26 mouse cellular contexts compared by ENCODE assay signal in the genomic region with DNA sequence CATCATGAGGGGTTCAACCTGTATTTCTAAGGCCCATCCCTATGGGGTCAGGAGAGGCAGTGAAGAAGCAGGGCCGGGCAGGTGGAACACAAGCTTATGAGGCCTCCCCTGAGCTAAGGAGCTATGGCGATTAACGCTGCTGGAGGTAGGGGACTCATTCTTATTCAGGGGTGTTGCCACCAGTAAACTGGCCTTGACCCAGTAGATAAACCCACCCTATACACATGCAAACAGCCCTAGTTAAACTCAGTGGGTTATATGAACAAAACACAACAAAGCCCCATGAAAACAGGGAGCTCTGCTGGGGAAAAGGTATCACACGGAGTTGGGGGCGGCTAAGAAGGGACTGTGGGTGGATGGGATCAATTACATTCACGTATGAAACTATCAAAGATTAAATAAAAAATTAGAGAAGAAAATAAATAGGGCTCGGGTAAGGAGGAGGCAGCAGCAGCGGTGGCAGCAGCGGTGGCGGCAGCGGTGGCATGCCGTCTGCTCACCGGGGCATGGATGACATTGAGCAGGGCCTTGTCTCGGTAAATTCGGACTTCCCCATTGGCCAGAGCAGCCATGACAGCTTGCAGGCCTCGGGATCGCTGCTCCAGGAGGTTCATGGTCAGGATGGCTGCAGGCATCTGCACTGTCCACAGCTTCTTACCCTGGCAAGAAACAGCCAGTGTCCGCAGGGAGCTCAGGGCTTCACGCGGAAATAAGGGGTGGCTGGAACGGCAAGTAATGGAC. TPM values are rescaled to one million over a fixed set of nuclear protein-coding genes. Genes with fewer than 3 reads are reported as not detected.
DNase-seq lines count a peak whose midpoint lies in the region; ATAC-seq and TF ChIP-seq lines count a peak whose summit lies in the region.
"Had no signal": no experiment of that assay in that cellular context is flagged by ENCODE, and none has a peak within 500 bp of the region (broad histone marks: within the 10 kb centered on the region; RNA-seq: fewer than 3 reads in every experiment).

No protein-coding gene starts in this region.

- H3K4me2 ChIP-seq in heart, embryonic 12.5 days: peak overlapping the region; percentile 9; the same call in 1 of the 2 replicates
- H3K4me2 ChIP-seq in kidney, embryonic 14.5 days (replicated peaks; ENCODE audit: low read depth, low read length): peak overlapping the region; percentile 25; the same call in 1 of the 2 replicates
- no peak overlapping the region for H3K4me2 ChIP-seq in midbrain, embryonic 13.5 days (replicated peaks)
- H3K4me2 ChIP-seq in midbrain, embryonic 15.5 days: no peak overlapping the region
- H3K4me2 ChIP-seq in stomach, postnatal 0 days (replicated peaks; ENCODE audit: low read depth): no peak overlapping the region
- H3K4me2 ChIP-seq: embryonic facial prominence, embryonic 12.5 days; forebrain, embryonic 12.5 days; hindbrain, embryonic 12.5 days; liver, embryonic 13.5 days; midbrain, embryonic 11.5 days; stomach, embryonic 15.5 days had no signal

- no peak for TF ChIP-seq EP300 in stomach, postnatal 0 days (optimal IDR thresholded peaks at IDR 0.05)

- H3K27ac ChIP-seq in heart, embryonic 12.5 days (ENCODE audit: poor library complexity, severe bottlenecking): no peak overlapping the region
- H3K27ac ChIP-seq in kidney, embryonic 14.5 days (ENCODE audit: low read depth, low read length): no peak overlapping the region
- H3K27ac ChIP-seq in midbrain, embryonic 13.5 days: no peak overlapping the region
- H3K27ac ChIP-seq in midbrain, embryonic 15.5 days: no peak overlapping the region
- H3K27ac ChIP-seq in stomach, postnatal 0 days (replicated peaks): no peak overlapping the region
- H3K27ac ChIP-seq: embryonic facial prominence, embryonic 12.5 days; forebrain, embryonic 12.5 days; hindbrain, embryonic 12.5 days; layer of hippocampus, adult 2 months; liver, embryonic 13.5 days; stomach, embryonic 15.5 days had no signal

- 49% methylated on average over 21 of the region's 21 CpGs for WGBS in heart, embryonic 12.5 days
- 33% methylated on average over 21 of the region's 21 CpGs for WGBS in kidney, embryonic 14.5 days
- WGBS in midbrain, embryonic 13.5 days: 54% methylated on average over 21 of the region's 21 CpGs
- WGBS in midbrain, embryonic 15.5 days: 52% methylated on average over 21 of the region's 21 CpGs
- WGBS in stomach, postnatal 0 days: 64% methylated on average over 21 of the region's 21 CpGs

- peaks cover 11% of the 10 kb centered on the region; the same call in 1 of the 2 replicates for H3K27me3 ChIP-seq in heart, embryonic 12.5 days (replicated peaks)
- H3K27me3 ChIP-seq in kidney, embryonic 14.5 days (ENCODE audit: control insufficient read depth, insufficient read depth, low read length): no peaks in the 10 kb centered on the region
- no peaks in the 10 kb centered on the region for H3K27me3 ChIP-seq in midbrain, embryonic 13.5 days
- no peaks in the 10 kb centered on the region for H3K27me3 ChIP-seq in midbrain, embryonic 15.5 days (replicated peaks)
- H3K27me3 ChIP-seq in stomach, postnatal 0 days (ENCODE audit: control insufficient read depth, insufficient read depth, low read length): no peaks in the 10 kb centered on the region
- H3K27me3 ChIP-seq: embryonic facial prominence, embryonic 12.5 days; forebrain, embryonic 12.5 days; hindbrain, embryonic 12.5 days; liver, embryonic 13.5 days; stomach, embryonic 15.5 days had no signal

- H3K4me1 ChIP-seq in heart, embryonic 12.5 days (replicated peaks): no peaks in the 10 kb centered on the region; the same call in 1 of the 2 replicates
- no peaks in the 10 kb centered on the region for H3K4me1 ChIP-seq in kidney, embryonic 14.5 days (ENCODE audit: control insufficient read depth, insufficient read depth, low read length)
- no peaks in the 10 kb centered on the region for H3K4me1 ChIP-seq in midbrain, embryonic 13.5 days (replicated peaks)
- H3K4me1 ChIP-seq in midbrain, embryonic 15.5 days: no peaks in the 10 kb centered on the region
- H3K4me1 ChIP-seq in stomach, postnatal 0 days (replicated peaks; ENCODE audit: control insufficient read depth, insufficient read depth): no peaks in the 10 kb centered on the region
- H3K4me1 ChIP-seq: embryonic facial prominence, embryonic 12.5 days; forebrain, embryonic 12.5 days; hindbrain, embryonic 12.5 days; stomach, embryonic 15.5 days had no signal

- H3K9ac ChIP-seq in heart, embryonic 12.5 days: no peak overlapping the region
- H3K9ac ChIP-seq in kidney, embryonic 14.5 days (ENCODE audit: low read depth, low read length): no peak overlapping the region
- 0 out of 2 replicates have a peak overlapping the region, but pooled peaks have one; percentile 6 for H3K9ac ChIP-seq in midbrain, embryonic 13.5 days (replicated peaks)
- H3K9ac ChIP-seq in midbrain, embryonic 15.5 days: no peak overlapping the region
- no peak overlapping the region for H3K9ac ChIP-seq in stomach, postnatal 0 days (ENCODE audit: low read length)
- H3K9ac ChIP-seq: embryonic facial prominence, embryonic 12.5 days; forebrain, embryonic 12.5 days; hindbrain, embryonic 12.5 days; liver, embryonic 13.5 days; stomach, embryonic 15.5 days had no signal

- H3K36me3 ChIP-seq in heart, embryonic 12.5 days: no peaks in the 10 kb centered on the region; the same call in 1 of the 2 replicates
- no peaks in the 10 kb centered on the region for H3K36me3 ChIP-seq in kidney, embryonic 14.5 days (ENCODE audit: control insufficient read depth, insufficient read depth, low read length)
- peaks cover 67% of the 10 kb centered on the region for H3K36me3 ChIP-seq in midbrain, embryonic 13.5 days
- H3K36me3 ChIP-seq in midbrain, embryonic 15.5 days (replicated peaks): peaks cover 28% of the 10 kb centered on the region; the same call in 1 of the 2 replicates
- no peaks in the 10 kb centered on the region for H3K36me3 ChIP-seq in stomach, postnatal 0 days (ENCODE audit: control insufficient read depth, insufficient read depth, low read length)
- H3K36me3 ChIP-seq: liver, embryonic 13.5 days; stomach, embryonic 15.5 days had no signal

- ATAC-seq in heart, embryonic 12.5 days (ENCODE audit: insufficient number of reproducible peaks, low FRiP score): 0 out of 2 replicates have a peak, but pooled peaks have one; percentile 15
- ATAC-seq in kidney, embryonic 14.5 days (ENCODE audit: low FRiP score, low TSS enrichment): peak; percentile 72
- no peak for ATAC-seq in midbrain, embryonic 13.5 days
- no peak for ATAC-seq in midbrain, embryonic 15.5 days (replicated peaks)
- ATAC-seq in stomach, postnatal 0 days (ENCODE audit: low FRiP score, low TSS enrichment): 0 out of 2 replicates have a peak, but pooled peaks have one; percentile 38
- ATAC-seq: CD4-positive, CD25-positive, alpha-beta regulatory T cell, adult 4 months; inflammation-experienced regulatory T-cells, adult 6 months had no signal

- H3K9me3 ChIP-seq in heart, embryonic 12.5 days (replicated peaks): no peaks in the 10 kb centered on the region
- H3K9me3 ChIP-seq in kidney, embryonic 14.5 days (ENCODE audit: control insufficient read depth, low read length): no peaks in the 10 kb centered on the region
- H3K9me3 ChIP-seq in midbrain, embryonic 13.5 days: no peaks in the 10 kb centered on the region
- H3K9me3 ChIP-seq in midbrain, embryonic 15.5 days: no peaks in the 10 kb centered on the region
- no peaks in the 10 kb centered on the region for H3K9me3 ChIP-seq in stomach, postnatal 0 days (ENCODE audit: control insufficient read depth, low read length)
- H3K9me3 ChIP-seq: embryonic facial prominence, embryonic 12.5 days; forebrain, embryonic 12.5 days; hindbrain, embryonic 12.5 days; liver, embryonic 13.5 days; stomach, embryonic 15.5 days had no signal

- TF ChIP-seq CTCF in stomach, postnatal 0 days (IDR thresholded peaks at IDR 0.05; ENCODE audit: low read depth): no peak

- DNase-seq in heart, postnatal 4 days: no peak
- no peak for DNase-seq in kidney, adult 9 months
- no peak for DNase-seq in stomach, postnatal 0 days (ENCODE audit: low spot score)
- no peak for DNase-seq in urinary bladder, postnatal 14 days (ENCODE audit: low spot score)
- DNase-seq: cerebellum, adult 11 months; cerebellum, adult 9-11 months; kidney, adult 8-10 months; liver, embryonic 13.5 days; lung, adult 2 months; lung, postnatal 14 days; thymus, adult 18-20 months; thymus, postnatal 4 days had no signal

- no peak overlapping the region for H3K4me3 ChIP-seq in heart, embryonic 12.5 days
- no peak overlapping the region for H3K4me3 ChIP-seq in kidney, embryonic 14.5 days (ENCODE audit: low read length)
- H3K4me3 ChIP-seq in midbrain, embryonic 13.5 days (replicated peaks): no peak overlapping the region
- no peak overlapping the region for H3K4me3 ChIP-seq in midbrain, embryonic 15.5 days
- H3K4me3 ChIP-seq in stomach, postnatal 0 days (ENCODE audit: low read depth, low read length): no peak overlapping the region
- H3K4me3 ChIP-seq: embryonic facial prominence, embryonic 12.5 days; forebrain, embryonic 12.5 days; hindbrain, embryonic 12.5 days; layer of hippocampus, adult 2 months; liver, embryonic 13.5 days; stomach, embryonic 15.5 days had no signal

RNA-seq across cellular contexts. Expression of gene Bbs1, which starts 9.5 kb away (rescaled TPM):
- 2.8 and 3.4 TPM in 2 replicates for polyA plus RNA-seq in heart, embryonic 12.5 days (2016; fragmentation: Nextera tagmentation; extraction: Ambion mirVana)
- 1 to 10 TPM; 4.3 to 4.6 TPM for total RNA-seq in heart, postnatal 4 days (2021)
- polyA plus RNA-seq in kidney, embryonic 14.5 days (2014; fragmentation: Nextera tagmentation; extraction: Ambion mirVana): 6.3 and 6.8 TPM in 2 replicates
- 12.6 and 12.8 TPM in 2 replicates for polyA plus RNA-seq in midbrain, embryonic 13.5 days (2015; fragmentation: Nextera tagmentation; extraction: Ambion mirVana)
- polyA plus RNA-seq in midbrain, embryonic 15.5 days (2015; fragmentation: Nextera tagmentation; extraction: Ambion mirVana): 11.7 and 12.1 TPM in 2 replicates
- 0.85 and 0.95 TPM in 2 replicates for polyA plus RNA-seq in stomach, postnatal 0 days (2015; fragmentation: Nextera tagmentation; extraction: Ambion mirVana)
- total RNA-seq: monocyte, adult 5-6 weeks had no signal

RNA-seq across cellular contexts. Expression of gene Zdhhc24, which starts 18.5 kb away (rescaled TPM):
- 9.6 TPM in 2 replicates for polyA plus RNA-seq in heart, embryonic 12.5 days (2016; fragmentation: Nextera tagmentation; extraction: Ambion mirVana)
- 1 to 10 TPM; 4.8 to 5.2 TPM for total RNA-seq in heart, postnatal 4 days (2021)
- 8.3 and 9.4 TPM in 2 replicates for polyA plus RNA-seq in kidney, embryonic 14.5 days (2014; fragmentation: Nextera tagmentation; extraction: Ambion mirVana)
- polyA plus RNA-seq in midbrain, embryonic 13.5 days (2015; fragmentation: Nextera tagmentation; extraction: Ambion mirVana): 22.7 and 24.1 TPM in 2 replicates
- polyA plus RNA-seq in midbrain, embryonic 15.5 days (2015; fragmentation: Nextera tagmentation; extraction: Ambion mirVana): 26.1 and 28.8 TPM in 2 replicates
- 6.4 and 7.3 TPM in 2 replicates for polyA plus RNA-seq in stomach, postnatal 0 days (2015; fragmentation: Nextera tagmentation; extraction: Ambion mirVana)

RNA-seq across cellular contexts. Expression of gene Actn3, which starts 19.2 kb away (rescaled TPM):
- polyA plus RNA-seq in heart, embryonic 12.5 days (2016; fragmentation: Nextera tagmentation; extraction: Ambion mirVana): 4.1 and 4.2 TPM in 2 replicates
- total RNA-seq in heart, postnatal 4 days (2021): 1 to 10 TPM in 1 of 2 experiments, under 1 TPM in 1; 0.38 to 2.2 TPM
- 12.8 and 13.8 TPM in 2 replicates for polyA plus RNA-seq in kidney, embryonic 14.5 days (2014; fragmentation: Nextera tagmentation; extraction: Ambion mirVana)
- 1.2 and 1.4 TPM in 2 replicates for polyA plus RNA-seq in midbrain, embryonic 13.5 days (2015; fragmentation: Nextera tagmentation; extraction: Ambion mirVana)
- 2.2 and 2.7 TPM in 2 replicates for polyA plus RNA-seq in midbrain, embryonic 15.5 days (2015; fragmentation: Nextera tagmentation; extraction: Ambion mirVana)
- polyA plus RNA-seq in stomach, postnatal 0 days (2015; fragmentation: Nextera tagmentation; extraction: Ambion mirVana): 1.3 and 2.3 TPM in 2 replicates
- total RNA-seq: neutrophil, adult 5-6 weeks had no signal
- polyA plus RNA-seq: CD4-positive, CD25-positive, alpha-beta regulatory T cell, adult 4 months had no signal

RNA-seq across cellular contexts. Expression of gene Dpp3, which starts 31.1 kb away (rescaled TPM):
- polyA plus RNA-seq in heart, embryonic 12.5 days (2016; fragmentation: Nextera tagmentation; extraction: Ambion mirVana): 108 and 110 TPM in 2 replicates
- total RNA-seq in heart, postnatal 4 days (2021): 10 to 100 TPM; 39.7 to 40.2 TPM
- polyA plus RNA-seq in kidney, embryonic 14.5 days (2014; fragmentation: Nextera tagmentation; extraction: Ambion mirVana): 70.1 and 87.4 TPM in 2 replicates
- polyA plus RNA-seq in midbrain, embryonic 13.5 days (2015; fragmentation: Nextera tagmentation; extraction: Ambion mirVana): 143 TPM in 2 replicates
- 125 TPM in 2 replicates for polyA plus RNA-seq in midbrain, embryonic 15.5 days (2015; fragmentation: Nextera tagmentation; extraction: Ambion mirVana)
- 91.0 and 94.4 TPM in 2 replicates for polyA plus RNA-seq in stomach, postnatal 0 days (2015; fragmentation: Nextera tagmentation; extraction: Ambion mirVana)

RNA-seq across cellular contexts. Expression of gene Ctsf, which starts 42.0 kb away (rescaled TPM):
- polyA plus RNA-seq in heart, embryonic 12.5 days (2016; fragmentation: Nextera tagmentation; extraction: Ambion mirVana): 36.2 and 41.1 TPM in 2 replicates
- 10 to 100 TPM; 24.9 to 25.9 TPM for total RNA-seq in heart, postnatal 4 days (2021)
- 36.2 and 43.6 TPM in 2 replicates for polyA plus RNA-seq in kidney, embryonic 14.5 days (2014; fragmentation: Nextera tagmentation; extraction: Ambion mirVana)
- polyA plus RNA-seq in midbrain, embryonic 13.5 days (2015; fragmentation: Nextera tagmentation; extraction: Ambion mirVana): 59.0 and 67.5 TPM in 2 replicates
- 83.0 and 84.3 TPM in 2 replicates for polyA plus RNA-seq in midbrain, embryonic 15.5 days (2015; fragmentation: Nextera tagmentation; extraction: Ambion mirVana)
- 24.1 and 28.4 TPM in 2 replicates for polyA plus RNA-seq in stomach, postnatal 0 days (2015; fragmentation: Nextera tagmentation; extraction: Ambion mirVana)
- total RNA-seq: monocyte, adult 5-6 weeks had no signal

Comparison
In these comparisons a context has a peak if more than half of its experiments do, and no peak if none do; other contexts are left out.
1. ATAC-seq: peak in heart, embryonic 12.5 days (single experiment), kidney, embryonic 14.5 days (single experiment) and stomach, postnatal 0 days (single experiment); none in midbrain, embryonic 13.5 days (single experiment) and midbrain, embryonic 15.5 days (single experiment).
2. H3K4me2 ChIP-seq: peak in heart, embryonic 12.5 days (single experiment) and kidney, embryonic 14.5 days (single experiment); none in midbrain, embryonic 13.5 days (single experiment), midbrain, embryonic 15.5 days (single experiment) and stomach, postnatal 0 days (single experiment).